Mouse (Mus musculus) heart, postnatal 0 days (tissue): Measurements from ENCODE around the gene Atf4.

Experiments
- CTCF ChIP-seq: IDR thresholded peaks from 2 replicates; pipeline ENCODE4 v1.5.1; 2016; ENCODE audit warnings: antibody characterized with exemption, control low read depth, low read depth
- EP300 ChIP-seq: IDR thresholded peaks from 2 replicates; pipeline ENCODE4 v1.6.1; 2016; ENCODE audit warnings: antibody characterized with exemption, low read depth

DNA sequence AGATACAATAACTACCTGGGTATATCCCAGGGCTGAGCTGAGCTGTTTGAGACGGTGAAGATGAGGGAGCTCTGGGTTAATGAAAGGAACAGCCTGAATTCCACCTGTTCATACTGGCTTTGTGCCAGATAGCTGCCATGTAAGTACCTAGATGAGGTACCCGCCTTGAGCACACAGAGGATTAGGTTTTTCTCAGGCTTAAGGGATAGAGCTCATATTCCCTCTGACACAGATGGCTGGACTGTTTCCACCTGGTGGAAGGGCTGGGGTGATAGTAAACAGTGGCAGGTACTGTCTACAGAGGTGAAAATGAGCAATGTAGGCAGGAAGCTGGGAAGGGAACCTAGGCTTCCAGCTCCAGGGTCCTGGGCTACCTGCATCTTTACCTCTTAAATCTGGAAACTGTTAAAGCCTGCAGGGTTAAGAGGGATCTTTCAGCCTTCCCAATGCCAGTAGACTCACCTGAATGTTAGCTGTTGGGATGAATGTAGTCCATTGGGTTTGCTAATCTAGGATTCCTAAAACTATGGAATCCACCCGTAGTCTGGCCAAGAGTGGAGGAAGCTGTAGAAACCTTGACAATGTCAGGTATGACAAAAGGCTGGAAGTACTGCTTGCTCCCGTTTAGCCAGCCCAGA, 2.7 kb downstream of the Atf4 start:
- no peak for TF ChIP-seq CTCF
- no peak for TF ChIP-seq EP300
